Mouse (Mus musculus): ENCODE measurements at regions not wholly inside any gene's neighbourhood (a gene's known extent, or its start where the extent isn't known, plus 50 kb on each side); places are given as distances from the start of the nearest gene placed in this dataset.

GRCm38 (mm10) chr1:82158466-82158865, 74.4 kb upstream of the Gm9747 start:
- TF ChIP-seq CTCF (IDR thresholded peaks at IDR 0.05; ENCODE audit: low read depth) (no peak), EP300 (IDR thresholded peaks at IDR 0.05; ENCODE audit: low read depth) (no peak)
